Mouse (Mus musculus) brain, embryonic 14.5 days (tissue): ENCODE data around the gene Tbc1d22a.

ENCODE experiments used
- CTCF ChIP-seq: fragments of 200-500 bp; IDR thresholded peaks from 2 replicates; pipeline ENCODE4 v1.5.1; 2012; ENCODE audit warnings: inconsistent platforms, mild to moderate bottlenecking, moderate library complexity, borderline replicate concordance; ENCODE audit not compliant: insufficient read depth, insufficient read length; ENCODE audit errors: extremely low read depth
- POLR2A ChIP-seq: fragments of 200-500 bp; IDR thresholded peaks from 2 replicates; pipeline ENCODE4 v1.6.1; 2012; ENCODE audit warnings: mild to moderate bottlenecking, inconsistent platforms, borderline replicate concordance; ENCODE audit not compliant: poor library complexity, insufficient read depth, insufficient read length, severe bottlenecking; ENCODE audit errors: extremely low read depth

DNA sequence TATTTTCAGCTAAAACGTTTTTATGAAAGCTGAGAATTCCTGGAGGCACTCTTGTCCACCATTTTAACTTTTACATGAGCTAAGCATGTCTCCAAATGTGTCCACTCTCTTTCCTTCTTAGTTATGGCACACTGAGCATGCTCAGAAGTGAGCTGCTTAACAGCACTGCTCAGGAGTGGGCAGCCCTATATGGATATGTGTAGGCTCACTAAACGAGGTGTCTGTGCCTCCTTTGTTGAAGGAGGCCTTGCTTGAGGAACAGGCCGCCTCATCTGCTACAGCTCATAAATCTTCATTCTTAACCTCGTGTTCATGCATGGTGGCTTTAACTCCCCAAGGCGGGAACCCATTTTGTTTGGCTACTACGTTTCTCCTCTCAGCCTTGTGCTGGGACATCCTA is 262.8 kb downstream of the Tbc1d22a start:
- TF ChIP-seq CTCF = no peak
- TF ChIP-seq POLR2A = no peak
